In genomic region chr2:147178091-147179059, GRCm38 (mm10) we compare ENCODE assay signal across 8 mouse cellular contexts. TPM values are rescaled to one million over a fixed set of nuclear protein-coding genes. Genes with fewer than 3 reads are reported as not detected.
A peak's percentile ranks its signal among the peaks of the same experiment; 100 is the strongest.
DNase-seq lines count a peak whose midpoint lies in the region; ATAC-seq and TF ChIP-seq lines count a peak whose summit lies in the region.

No protein-coding gene starts in this region.

- peak; percentile 64 for TF ChIP-seq CTCF in E14TG2a.4 (conservative IDR thresholded peaks at IDR 0.05; ENCODE audit: low read length)

- peak overlapping the region; percentile 66 for H3K4me3 ChIP-seq in E14TG2a.4 (replicated peaks; ENCODE audit: low read length)
- H3K4me3 ChIP-seq in embryonic facial prominence, embryonic 15.5 days (replicated peaks), result peak overlapping the region; percentile 37
- H3K4me3 ChIP-seq in heart, embryonic 15.5 days, result peak overlapping the region; percentile 42
- H3K4me3 ChIP-seq in lung, embryonic 15.5 days, result peak overlapping the region; percentile 24

- ATAC-seq in embryonic facial prominence, embryonic 15.5 days (ENCODE audit: insufficient number of reproducible peaks, low FRiP score, low TSS enrichment, low read depth), result peak; percentile 63
- ATAC-seq in heart, embryonic 15.5 days (replicated peaks; ENCODE audit: insufficient number of reproducible peaks, insufficient read depth, low FRiP score, low read depth), result peak; percentile 53
- peak; percentile 72; the same call in 1 of the 2 replicates for ATAC-seq in lung, embryonic 15.5 days (ENCODE audit: borderline replicate concordance, extremely low read depth, low FRiP score, low TSS enrichment)
- ATAC-seq in neutrophil, adult 5-6 weeks (ENCODE audit: extremely low read depth, insufficient number of reproducible peaks, low FRiP score, poor library complexity, severe bottlenecking), result peak; percentile 36; the same call in 1 of the 2 replicates

- H3K36me3 ChIP-seq in E14TG2a.4 (ENCODE audit: insufficient read depth, low read length), result no peaks in the 10 kb centered on the region
- H3K36me3 ChIP-seq in embryonic facial prominence, embryonic 15.5 days, result no peaks in the 10 kb centered on the region
- no peaks in the 10 kb centered on the region for H3K36me3 ChIP-seq in heart, embryonic 15.5 days
- H3K36me3 ChIP-seq in lung, embryonic 15.5 days, result no peaks in the 10 kb centered on the region

- peaks cover 90% of the 10 kb centered on the region for H3K27me3 ChIP-seq in E14TG2a.4 (ENCODE audit: insufficient read depth, low read length)
- H3K27me3 ChIP-seq in embryonic facial prominence, embryonic 15.5 days, result peaks cover 87% of the 10 kb centered on the region
- H3K27me3 ChIP-seq in heart, embryonic 15.5 days, result peaks cover 80% of the 10 kb centered on the region
- peaks cover 81% of the 10 kb centered on the region for H3K27me3 ChIP-seq in lung, embryonic 15.5 days

- no peak overlapping the region for H3K9ac ChIP-seq in embryonic facial prominence, embryonic 15.5 days
- H3K9ac ChIP-seq in heart, embryonic 15.5 days, result no peak overlapping the region
- H3K9ac ChIP-seq in lung, embryonic 15.5 days, result no peak overlapping the region

- no peaks in the 10 kb centered on the region for H3K9me3 ChIP-seq in E14TG2a.4 (ENCODE audit: low read length)
- no peaks in the 10 kb centered on the region for H3K9me3 ChIP-seq in embryonic facial prominence, embryonic 15.5 days (replicated peaks)
- H3K9me3 ChIP-seq in heart, embryonic 15.5 days (replicated peaks), result no peaks in the 10 kb centered on the region
- no peaks in the 10 kb centered on the region for H3K9me3 ChIP-seq in lung, embryonic 15.5 days

- H3K27ac ChIP-seq in embryonic facial prominence, embryonic 15.5 days (replicated peaks), result no peak overlapping the region
- no peak overlapping the region for H3K27ac ChIP-seq in heart, embryonic 15.5 days
- H3K27ac ChIP-seq in lung, embryonic 15.5 days, result no peak overlapping the region

- peak; percentile 66 for DNase-seq in adrenal gland, postnatal 36 days
- DNase-seq in kidney, postnatal 14 days, result peak; percentile 58
- DNase-seq in thymus, postnatal 25 days, result peak; percentile 72

- WGBS in embryonic facial prominence, embryonic 15.5 days, result under 1% methylated on average over 39 of the region's 39 CpGs
- WGBS in heart, embryonic 15.5 days, result under 1% methylated on average over 39 of the region's 39 CpGs
- WGBS in lung, embryonic 15.5 days, result 2% methylated on average over 39 of the region's 39 CpGs

- peaks cover 34% of the 10 kb centered on the region for H3K4me1 ChIP-seq in E14TG2a.4 (replicated peaks; ENCODE audit: low read depth, low read length)
- peaks cover 12% of the 10 kb centered on the region for H3K4me1 ChIP-seq in embryonic facial prominence, embryonic 15.5 days
- H3K4me1 ChIP-seq in heart, embryonic 15.5 days (replicated peaks), result peaks cover 11% of the 10 kb centered on the region
- H3K4me1 ChIP-seq in lung, embryonic 15.5 days, result peaks cover 15% of the 10 kb centered on the region

- H3K4me2 ChIP-seq in embryonic facial prominence, embryonic 15.5 days (replicated peaks), result peak overlapping the region; percentile 57
- peak overlapping the region; percentile 68 for H3K4me2 ChIP-seq in heart, embryonic 15.5 days
- H3K4me2 ChIP-seq in lung, embryonic 15.5 days, result peak overlapping the region; percentile 53

RNA-seq across cellular contexts. Expression of gene Nkx2-2, which starts 15.7 kb away (rescaled TPM):
- total RNA-seq in adrenal gland, postnatal 36 days (2021), result not detected
- not detected in 2 replicates for polyA plus RNA-seq in embryonic facial prominence, embryonic 15.5 days (2015; fragmentation: Nextera tagmentation; extraction: Ambion mirVana)
- not detected in 2 replicates for polyA plus RNA-seq in heart, embryonic 15.5 days (2015; fragmentation: Nextera tagmentation; extraction: Ambion mirVana)
- polyA plus RNA-seq in lung, embryonic 15.5 days (2015; fragmentation: Nextera tagmentation; extraction: Ambion mirVana), result not detected in 2 replicates
- total RNA-seq in neutrophil, adult 5-6 weeks (2017), result not detected in 2 replicates
